Mouse (Mus musculus): ENCODE results near the gene Calr.

DNA sequence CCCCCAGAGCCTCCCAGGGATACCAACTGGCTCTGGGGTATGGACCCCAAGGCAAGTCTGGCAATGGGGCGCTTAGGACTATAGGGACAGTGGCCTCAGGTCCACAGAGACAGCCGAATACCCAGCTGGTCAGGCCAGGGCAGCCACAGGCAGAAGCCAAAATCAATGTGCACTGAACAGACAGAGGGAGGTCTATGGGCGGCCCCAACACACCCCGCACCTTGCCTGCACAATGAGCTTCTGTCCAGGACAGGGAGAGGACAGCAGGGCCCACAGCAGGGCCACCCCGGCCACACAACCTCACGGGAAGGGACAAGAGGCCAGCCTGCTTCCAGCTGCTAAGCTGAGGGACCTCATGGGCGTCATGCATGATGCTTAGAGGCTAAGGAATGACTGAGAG lies 52.2 kb downstream of the Calr start:
- TF ChIP-seq CTCF (conservative IDR thresholded peaks at IDR 0.05; ENCODE audit: low read length) (no peak), NANOG (IDR thresholded peaks at IDR 0.05; ENCODE audit: borderline replicate concordance, low read length) (no peak), POU5F1 (IDR thresholded peaks at IDR 0.05; ENCODE audit: borderline replicate concordance, low read length) (no peak)
